Mouse (Mus musculus) embryo, embryonic 10.5 days (tissue): Measurements from ENCODE around the gene Pou6f1.
"Not testable (repeated sequence)": the region's sequence is repeated elsewhere in the genome, so short reads cannot be mapped to it uniquely, and the experiment has no call there.

Source experiments
- DNase-seq: peaks from one replicate; pipeline ENCODE4 v3.0.0-alpha.2; 2015; ENCODE audit warnings: low spot score

The Pou6f1 gene

DNA sequence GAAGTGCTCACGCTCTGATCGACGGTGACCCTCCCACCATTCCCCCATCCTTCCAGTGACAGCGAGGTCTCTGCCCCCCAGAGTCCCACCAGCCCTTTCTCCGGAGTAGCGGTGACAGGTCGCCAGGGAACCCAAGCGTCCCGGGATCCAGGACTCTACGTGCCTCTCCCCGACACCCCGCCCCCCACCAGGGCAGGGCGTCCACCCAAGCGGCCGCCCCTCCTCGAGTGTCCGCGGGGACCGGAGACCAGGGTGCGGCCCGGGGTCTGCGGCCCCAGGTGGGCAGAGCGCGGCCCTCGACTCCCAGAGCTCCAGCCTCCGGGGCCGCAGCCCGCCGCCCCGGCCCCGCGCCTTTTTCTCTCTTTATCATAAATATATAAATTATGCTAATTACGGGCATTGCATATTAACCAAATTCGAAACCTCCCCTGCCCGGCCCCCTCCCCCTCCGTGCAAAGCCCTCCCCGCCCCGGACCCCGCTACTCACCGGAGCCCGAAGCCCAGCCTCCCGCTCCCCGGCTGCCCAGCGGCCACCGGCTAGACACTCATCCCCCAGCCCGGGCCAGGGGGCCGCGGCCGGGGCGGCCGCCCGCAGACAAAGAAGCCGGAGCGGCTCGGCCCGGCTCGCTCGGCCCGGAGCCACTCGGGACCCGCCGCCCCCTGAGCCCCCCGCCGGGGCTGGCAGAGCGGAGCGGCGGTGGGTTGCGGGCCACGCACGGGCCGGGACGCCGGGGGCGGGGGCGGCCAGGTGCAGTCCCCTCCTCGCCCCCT lies at the start of gene Pou6f1:
Pou6f1 (minus strand) TSS at position 709 of the 771 bp plus-strand sequence.
- DNase-seq: peak; percentile 30

- DNase-seq: no peak
Observed at GRCm38 (mm10) chr15:100646161-100646560, 46.4 kb upstream of the Pou6f1 start.

- no peak for DNase-seq
Observed at GRCm38 (mm10) chr15:100642451-100642850, 42.7 kb upstream of the Pou6f1 start.

DNA sequence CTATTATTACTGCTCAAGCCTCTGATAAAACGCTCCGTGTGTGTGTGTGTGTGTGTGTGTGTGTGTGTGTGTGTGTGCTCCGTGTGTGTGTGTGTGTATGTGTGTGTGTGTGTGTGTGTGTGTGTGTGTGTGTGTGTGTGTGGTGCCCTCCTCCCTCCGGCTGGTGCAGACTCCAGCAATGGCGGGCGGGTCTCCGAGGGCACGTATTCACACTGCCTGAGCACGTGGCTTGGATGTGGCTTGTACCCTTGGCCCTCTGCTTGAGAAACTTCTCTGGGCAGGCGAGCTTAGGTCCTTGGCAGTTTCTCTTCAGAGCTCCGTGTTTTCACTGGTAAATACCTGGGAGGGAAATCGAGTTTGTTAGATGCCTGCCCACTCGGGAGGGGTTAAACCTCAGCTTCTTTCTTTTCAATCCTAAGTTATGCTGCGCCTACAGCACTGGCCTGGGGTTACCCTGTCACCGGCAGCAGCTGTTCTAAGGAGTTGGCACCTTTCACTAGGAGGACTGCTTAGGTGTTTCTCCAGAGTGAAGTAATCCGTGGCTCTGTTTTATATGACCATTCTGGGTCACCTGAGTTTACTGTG lies 41.5 kb upstream of the Pou6f1 start:
- no peak for DNase-seq

DNA sequence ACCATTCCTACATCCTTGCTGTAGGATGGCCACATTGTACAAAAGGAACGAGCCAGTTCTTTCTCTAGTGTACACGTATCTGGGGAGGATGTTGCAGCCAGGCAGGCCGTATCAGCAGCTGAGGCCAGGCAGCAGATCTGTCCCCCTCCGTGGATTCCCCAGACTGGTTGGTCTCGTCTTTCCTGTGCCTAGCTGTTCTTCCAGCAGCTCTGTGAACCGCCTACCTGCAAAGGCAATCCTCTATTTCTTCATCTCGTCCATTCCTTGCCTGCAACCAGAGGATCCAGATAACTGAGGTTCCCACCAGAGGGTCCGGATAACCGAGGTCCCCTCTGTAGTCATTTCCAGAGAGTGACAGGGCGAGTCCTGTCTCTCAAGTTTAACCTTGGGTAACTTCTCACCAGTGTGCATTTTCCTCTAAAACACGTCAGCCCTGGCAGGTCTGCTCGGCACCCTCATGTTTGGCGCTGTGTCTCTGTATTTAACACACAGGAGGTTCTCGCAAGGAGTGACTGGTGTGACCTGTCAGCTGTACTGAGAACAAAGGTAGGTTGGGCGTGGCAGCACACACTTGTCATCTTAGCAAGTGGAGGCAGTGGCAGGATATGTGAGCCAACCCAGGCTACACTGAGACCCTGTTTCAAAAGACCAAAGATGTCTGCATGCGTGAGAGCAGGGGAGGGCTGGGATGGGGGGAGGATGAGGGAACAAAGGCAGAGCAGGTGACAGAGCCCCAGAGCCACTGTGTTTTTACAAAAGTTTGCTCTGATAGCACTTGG lies 40.4 kb upstream of the Pou6f1 start:
- DNase-seq: no peak

GRCm38 (mm10) chr15:100637661-100638060 lies 37.9 kb upstream of the Pou6f1 start:
- no peak for DNase-seq

- DNase-seq: peak; percentile 49
Observed at GRCm38 (mm10) chr15:100636700-100637501, 37.1 kb upstream of the Pou6f1 start, which contains the start of gene Smagp. TSS of gene Smagp (minus strand) at chr15:100636940.

- DNase-seq: peak; percentile 26
Observed at GRCm38 (mm10) chr15:100635851-100636645, 36.3 kb upstream of the Pou6f1 start.

- no peak for DNase-seq
Observed at GRCm38 (mm10) chr15:100635239-100635638, 35.5 kb upstream of the Pou6f1 start.

DNA sequence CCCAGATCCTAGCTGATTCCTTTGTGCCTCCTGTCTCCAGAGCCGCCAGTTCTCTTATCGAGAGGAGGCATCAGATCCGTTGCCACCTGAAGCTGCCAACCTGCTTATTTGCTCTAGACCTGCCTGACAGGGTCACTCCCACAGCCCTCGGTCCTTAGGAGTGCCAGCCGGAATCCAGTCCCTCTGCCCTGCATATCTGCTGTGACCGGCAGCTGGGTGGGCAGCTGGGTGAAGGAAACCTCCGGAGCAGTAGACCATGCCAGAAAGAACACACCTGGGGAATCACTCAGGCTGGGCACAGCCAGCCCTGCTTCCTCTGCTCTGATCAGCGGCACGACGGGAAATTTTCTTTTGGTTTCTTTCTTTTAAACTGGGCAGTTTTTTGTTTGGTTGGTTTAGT lies 33.6 kb upstream of the Pou6f1 start:
- no peak for DNase-seq

GRCm38 (mm10) chr15:100632323-100632722 lies 32.5 kb upstream of the Pou6f1 start:
- DNase-seq: no peak

- DNase-seq: no peak
Observed at GRCm38 (mm10) chr15:100631454-100632170, 31.8 kb upstream of the Pou6f1 start.

DNA sequence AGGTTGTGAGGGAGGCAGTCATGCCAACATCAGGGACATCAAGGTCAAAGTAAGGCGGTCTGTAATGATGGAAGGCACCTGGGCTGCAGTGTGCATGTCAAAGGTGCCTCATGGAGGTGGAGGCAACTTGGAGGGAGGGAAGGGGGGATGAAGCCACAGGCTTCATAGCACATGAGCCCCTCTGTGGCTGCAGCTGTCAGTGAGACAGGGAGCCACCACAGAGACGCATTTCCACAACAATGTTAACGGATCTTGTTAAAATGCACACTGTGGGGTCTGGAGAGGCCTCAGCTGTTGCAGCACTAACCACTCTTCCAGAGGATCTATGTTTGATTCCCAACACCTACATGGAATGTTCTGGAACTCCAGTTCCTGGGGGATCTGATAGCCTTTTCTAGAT lies 30.3 kb upstream of the Pou6f1 start:
- DNase-seq: no peak

GRCm38 (mm10) chr15:100628797-100629196 lies 29.0 kb upstream of the Pou6f1 start:
- no peak for DNase-seq

DNA sequence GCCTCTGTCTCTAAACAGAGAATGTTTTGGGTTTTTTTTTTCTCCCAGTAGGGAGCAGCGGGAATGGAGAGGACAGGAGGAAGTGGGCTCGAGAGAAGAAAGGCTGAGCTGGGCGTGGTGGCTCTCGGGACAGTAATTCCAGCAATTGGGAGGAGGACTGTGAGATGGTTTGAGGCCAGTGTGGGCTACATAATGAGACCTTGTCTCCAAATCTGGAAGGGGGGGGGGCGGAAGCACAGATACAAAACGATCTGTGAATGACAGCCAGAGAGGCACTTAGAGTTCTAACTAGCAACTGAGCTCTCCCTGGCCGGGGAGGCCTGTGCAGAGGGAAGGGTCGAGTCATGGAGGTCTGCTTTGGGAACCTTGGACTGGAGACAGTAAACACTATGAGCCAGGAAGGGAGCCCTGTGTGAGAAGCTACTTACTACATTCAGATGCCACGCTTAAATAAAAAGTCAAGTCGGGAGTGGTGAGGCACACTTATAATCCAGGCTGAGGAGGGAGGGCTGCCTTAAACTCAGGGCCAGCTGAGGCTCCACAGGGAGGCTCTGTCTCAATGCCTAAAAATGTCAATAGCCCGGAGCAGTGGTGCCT lies 28.1 kb upstream of the Pou6f1 start:
- peak; percentile 35 for DNase-seq

- peak; percentile 40 for DNase-seq
Observed at GRCm38 (mm10) chr15:100627287-100627686, 27.5 kb upstream of the Pou6f1 start.

DNA sequence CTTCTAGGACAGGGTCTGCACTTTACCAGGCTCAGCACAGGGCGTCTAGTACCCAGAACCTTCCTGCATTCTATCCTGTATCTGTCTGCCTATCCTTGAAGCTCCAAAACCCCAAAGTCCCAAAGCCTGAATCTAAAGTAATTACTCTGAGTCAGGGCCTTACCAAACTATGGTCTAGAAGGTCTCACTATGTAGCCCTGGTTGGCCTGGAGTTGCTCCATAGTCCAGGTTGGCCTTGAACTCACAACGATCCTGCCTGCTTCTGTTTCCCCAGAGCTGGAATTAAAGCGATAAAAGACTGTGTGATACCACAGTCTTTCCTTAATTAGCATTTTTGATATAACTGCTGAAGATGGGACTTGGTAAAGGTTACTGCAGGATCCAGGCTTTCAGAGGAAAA lies 24.7 kb upstream of the Pou6f1 start:
- no peak for DNase-seq

DNA sequence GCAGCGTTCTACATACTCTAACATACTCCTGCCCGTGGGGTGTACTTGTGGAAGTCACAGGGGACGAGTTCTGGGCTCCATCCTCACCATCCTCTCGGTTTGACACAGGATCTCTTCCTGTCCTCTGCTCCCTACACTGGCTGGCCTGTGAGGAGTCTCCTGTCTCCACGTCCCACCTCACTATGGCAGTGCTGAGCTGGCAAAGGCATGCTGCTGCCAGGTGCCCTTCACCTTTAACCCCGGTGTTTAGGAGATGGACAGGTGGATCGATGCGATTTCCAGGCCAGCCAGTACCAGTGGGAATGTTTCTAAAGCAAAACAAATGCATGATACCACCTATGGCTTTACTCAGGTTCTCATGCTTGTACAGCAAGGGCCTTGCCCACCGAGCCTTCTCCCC lies 24.0 kb upstream of the Pou6f1 start:
- no peak for DNase-seq

- no peak for DNase-seq
Observed at GRCm38 (mm10) chr15:100622164-100622563, 22.4 kb upstream of the Pou6f1 start.

DNA sequence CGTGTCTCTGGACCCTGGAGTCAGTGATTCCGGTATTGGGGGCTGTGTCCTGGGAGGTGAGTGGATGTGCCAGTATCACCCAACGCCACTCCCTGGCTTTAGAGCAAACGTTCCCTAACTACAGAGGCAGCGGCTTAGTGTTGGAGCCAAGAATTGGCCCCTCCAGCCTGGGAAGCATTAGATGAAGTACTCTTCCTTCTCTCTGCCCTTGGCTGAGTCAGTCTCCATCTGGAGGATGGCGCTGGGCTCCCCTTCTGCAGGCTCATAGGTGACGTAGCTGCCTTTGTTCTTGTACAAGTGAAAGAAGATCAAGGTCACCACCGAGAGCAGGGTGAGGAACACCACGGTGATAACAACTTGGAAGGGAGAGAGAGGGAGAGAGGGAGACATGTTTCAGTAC lies 21.9 kb upstream of the Pou6f1 start:
- not testable (repeated sequence) for DNase-seq
